Mouse (Mus musculus) midbrain, embryonic 16.5 days (tissue): Measurements from ENCODE around the gene Gab1. TPM values are rescaled to one million over a fixed set of nuclear protein-coding genes. Genes with fewer than 3 reads are reported as not detected.

Experiments used
- ATAC-seq: fragments of 200-750 bp; cut with Nextera tagmentation; 2 replicates; pipeline ENCODE4 v1.8.0; 2017; ENCODE audit warnings: moderate TSS enrichment
- H3K27ac ChIP-seq: fragments of 300-500 bp; sonication (generic); 2 replicates; pipeline ENCODE4 v1.5.1; 2014; ENCODE audit warnings: mild to moderate bottlenecking, low read length, mixed read lengths
- H3K27me3 ChIP-seq: fragments of 300-500 bp; sonication (generic); 2 replicates; pipeline ENCODE4 v1.6.1; 2014; ENCODE audit warnings: low read depth, low read length, mixed read lengths; ENCODE audit not compliant: control insufficient read depth, insufficient read depth
- H3K36me3 ChIP-seq: fragments of 300-500 bp; sonication (generic); 2 replicates; pipeline ENCODE4 v1.6.1; 2014; ENCODE audit warnings: mild to moderate bottlenecking, low read length, moderate library complexity, mixed read lengths; ENCODE audit not compliant: control insufficient read depth, insufficient read depth
- H3K4me1 ChIP-seq: fragments of 300-500 bp; sonication (generic); 2 replicates; pipeline ENCODE4 v1.6.1; 2014; ENCODE audit warnings: mild to moderate bottlenecking, low read length, mixed read lengths; ENCODE audit not compliant: control insufficient read depth, insufficient read depth
- H3K4me2 ChIP-seq: fragments of 300-500 bp; sonication (generic); 2 replicates; pipeline ENCODE4 v1.6.1; 2014; ENCODE audit warnings: mild to moderate bottlenecking, low read length, mixed read lengths
- H3K4me3 ChIP-seq: fragments of 300-500 bp; sonication (generic); 2 replicates; pipeline ENCODE4 v1.5.1; 2014; ENCODE audit warnings: low read depth, mild to moderate bottlenecking, low read length, moderate library complexity, mixed read lengths
- H3K9ac ChIP-seq: fragments of 300-500 bp; sonication (generic); 2 replicates; pipeline ENCODE4 v1.6.1; 2014; ENCODE audit warnings: low read depth, low read length, mixed read lengths
- H3K9me3 ChIP-seq: fragments of 300-500 bp; sonication (generic); replicated peaks from 2 replicates; pipeline ENCODE4 v1.6.1; 2014; ENCODE audit warnings: mild to moderate bottlenecking, low read length, mixed read lengths; ENCODE audit not compliant: control insufficient read depth, poor library complexity, severe bottlenecking
- WGBS: fragments of 180-500 bp; shearing (Covaris S2); extraction: QIAGEN DNeasy Blood & Tissue Kit; methylation state at CpG from one replicate; pipeline ENCODE4 v1.1.7; 2014; 5-methylcytosine and 5-hydroxymethylcytosine counted together
- polyA plus RNA-seq: library from polyadenylated mRNA; unstranded; fragments of >200 nt; fragmentation: Nextera tagmentation; extraction: Ambion mirVana; gene quantifications from 2 replicates; pipeline ENCODE4 v1.2.1, GENCODE M21; 2015

The Gab1 gene
- polyA plus RNA-seq, 1 experiment from 2014 or later: 7.6 TPM

DNA sequence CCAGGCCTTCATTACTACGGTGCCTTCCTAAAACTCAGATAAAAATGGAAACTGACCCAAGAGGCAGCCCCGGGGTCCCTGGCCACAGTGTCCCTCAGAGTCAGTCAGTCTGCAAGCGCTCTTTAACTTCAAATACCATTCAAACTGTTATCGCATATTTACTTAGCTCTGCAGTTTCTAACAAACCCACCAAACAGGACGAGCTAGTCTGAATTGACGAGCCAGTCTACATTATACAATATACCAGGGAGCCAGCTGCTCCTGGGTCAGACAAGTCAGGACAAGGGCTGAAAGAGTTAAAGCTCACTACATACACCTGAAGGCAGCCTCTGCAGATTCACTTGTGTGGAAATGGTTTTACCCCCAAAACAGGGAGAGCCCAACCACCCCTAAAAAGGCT, 27.1 kb downstream of the Gab1 start:
- Histone ChIP-seq H3K36me3 (no peaks in the 10 kb centered on the region), H3K9ac (no peak overlapping the region), H3K27ac (no peak overlapping the region), H3K4me3 (no peak overlapping the region), H3K4me1 (peaks cover 4% of the 10 kb centered on the region; the same call in 1 of the 2 replicates), H3K27me3 (no peaks in the 10 kb centered on the region), H3K9me3 (no peaks in the 10 kb centered on the region), H3K4me2 (no peak overlapping the region)
- no peak for ATAC-seq
- WGBS: 76% methylated on average over 6 of the region's 6 CpGs

DNA sequence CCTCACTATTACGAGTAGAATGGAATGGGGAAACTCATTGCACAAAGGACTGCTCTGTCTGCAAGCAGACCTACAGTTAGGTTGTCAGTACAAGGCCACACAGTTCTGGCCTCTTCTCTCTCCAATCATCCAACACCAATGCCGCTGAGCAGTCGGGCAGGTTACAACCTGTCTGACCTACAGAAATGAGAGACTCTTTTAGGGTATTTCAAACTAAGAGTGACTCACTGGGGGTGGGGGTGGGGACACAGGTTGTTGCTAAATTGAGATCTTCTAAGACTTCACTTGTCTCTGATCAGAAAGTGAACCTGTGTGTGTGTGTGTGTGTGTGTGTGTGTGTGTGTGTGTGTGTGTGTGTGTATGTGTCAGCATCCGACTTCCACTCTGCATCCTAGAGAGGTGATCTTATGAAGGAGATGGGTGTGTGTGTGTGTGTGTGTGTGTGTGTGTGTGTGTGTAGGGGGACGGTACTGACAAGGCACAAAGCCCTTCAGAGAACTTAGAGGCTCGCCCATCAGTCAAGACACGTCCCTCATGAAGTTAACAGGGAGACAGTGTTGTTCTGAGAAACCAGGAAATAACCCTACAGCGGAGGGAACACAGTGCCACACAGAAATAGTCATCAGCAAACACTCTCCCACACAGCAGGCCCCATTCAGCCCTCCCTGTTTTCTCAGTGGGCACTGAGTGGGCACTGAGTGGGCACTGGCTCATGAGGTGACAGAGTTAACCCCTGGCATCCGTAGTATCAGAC, 27.7 kb downstream of the Gab1 start:
- ATAC-seq: no peak
- H3K4me1 ChIP-seq: peaks cover 4% of the 10 kb centered on the region; the same call in 1 of the 2 replicates
- no peaks in the 10 kb centered on the region for H3K9me3 ChIP-seq
- 86% methylated on average over 9 of the region's 9 CpGs for WGBS
- H3K9ac ChIP-seq: no peak overlapping the region
- H3K4me3 ChIP-seq: no peak overlapping the region
- no peaks in the 10 kb centered on the region for H3K27me3 ChIP-seq
- no peaks in the 10 kb centered on the region for H3K36me3 ChIP-seq
- no peak overlapping the region for H3K27ac ChIP-seq
- H3K4me2 ChIP-seq: no peak overlapping the region

DNA sequence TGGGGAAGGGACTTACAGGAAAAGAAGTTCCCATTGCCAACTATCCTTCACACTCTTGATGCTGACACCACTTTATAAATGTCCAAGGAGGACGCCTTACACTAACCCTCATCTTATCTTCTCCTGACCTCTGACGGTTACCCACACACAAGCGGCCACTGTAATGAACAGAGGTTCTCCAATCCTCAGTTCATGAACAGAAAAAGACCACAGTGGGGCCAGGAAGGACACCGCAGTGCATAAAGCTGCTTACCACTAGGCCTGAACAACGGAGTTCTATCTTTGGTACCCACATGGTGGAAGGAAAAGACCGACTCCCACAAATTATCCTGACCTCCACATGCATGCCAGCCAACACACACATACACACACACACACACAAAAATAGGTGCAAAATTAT, 28.7 kb downstream of the Gab1 start:
- 91% methylated on average over 6 of the region's 6 CpGs for WGBS
- H3K4me3 ChIP-seq: no peak overlapping the region
- H3K27me3 ChIP-seq: no peaks in the 10 kb centered on the region
- no peaks in the 10 kb centered on the region for H3K9me3 ChIP-seq
- no peak overlapping the region for H3K27ac ChIP-seq
- no peak overlapping the region for H3K9ac ChIP-seq
- H3K4me1 ChIP-seq: peaks cover 4% of the 10 kb centered on the region; the same call in 1 of the 2 replicates
- ATAC-seq: no peak
- H3K4me2 ChIP-seq: no peak overlapping the region
- no peaks in the 10 kb centered on the region for H3K36me3 ChIP-seq

DNA sequence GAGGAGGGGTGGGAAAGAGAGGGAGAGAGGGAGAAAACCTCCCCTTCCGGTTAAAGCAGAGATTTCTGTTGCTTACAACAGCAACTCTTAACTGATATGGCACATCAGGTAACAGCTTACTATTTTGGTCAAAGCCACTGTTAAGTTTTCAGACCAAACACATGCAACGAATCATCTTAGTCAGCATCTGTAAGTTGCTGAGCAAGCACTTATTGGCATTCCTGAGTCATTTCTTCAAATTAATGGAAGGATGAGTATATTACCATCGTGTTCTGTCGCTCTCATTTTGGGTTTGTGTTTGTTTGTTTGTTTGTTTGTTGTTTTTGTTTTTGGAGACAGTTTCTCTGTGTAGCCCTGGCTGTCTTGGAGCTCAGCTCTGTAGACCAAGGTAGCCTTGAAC, 30.3 kb downstream of the Gab1 start:
- peaks cover 4% of the 10 kb centered on the region; the same call in 1 of the 2 replicates for H3K4me1 ChIP-seq
- H3K4me3 ChIP-seq: no peak overlapping the region
- WGBS: 94% methylated on average over 4 of the region's 4 CpGs
- H3K36me3 ChIP-seq: no peaks in the 10 kb centered on the region
- no peaks in the 10 kb centered on the region for H3K27me3 ChIP-seq
- no peak overlapping the region for H3K9ac ChIP-seq
- no peak overlapping the region for H3K4me2 ChIP-seq
- no peak for ATAC-seq
- H3K27ac ChIP-seq: no peak overlapping the region
- H3K9me3 ChIP-seq: no peaks in the 10 kb centered on the region

DNA sequence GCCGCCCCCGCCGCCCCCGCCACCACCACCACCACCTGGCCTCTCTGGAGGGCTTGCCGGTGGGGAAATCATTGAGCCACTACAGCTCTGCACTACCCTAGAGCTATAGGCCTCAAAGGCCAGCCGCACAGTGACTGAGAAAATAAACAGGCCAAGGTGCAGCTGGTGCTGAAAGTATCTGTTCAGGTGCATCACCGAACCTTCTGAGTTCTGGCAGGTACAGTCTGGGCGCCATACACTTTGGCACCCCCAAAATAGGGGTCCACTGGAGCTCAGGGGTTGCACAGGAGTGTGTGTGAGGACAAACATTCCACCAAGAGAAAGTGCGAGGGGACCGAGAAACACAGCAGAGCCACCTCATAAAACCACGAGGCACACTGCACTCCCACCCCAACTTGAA, 31.7 kb downstream of the Gab1 start:
- peaks cover 4% of the 10 kb centered on the region; the same call in 1 of the 2 replicates for H3K4me1 ChIP-seq
- H3K36me3 ChIP-seq: no peaks in the 10 kb centered on the region
- no peaks in the 10 kb centered on the region for H3K9me3 ChIP-seq
- no peak overlapping the region for H3K4me2 ChIP-seq
- H3K9ac ChIP-seq: no peak overlapping the region
- 82% methylated on average over 11 of the region's 11 CpGs for WGBS
- no peak for ATAC-seq
- no peak overlapping the region for H3K27ac ChIP-seq
- H3K27me3 ChIP-seq: no peaks in the 10 kb centered on the region
- no peak overlapping the region for H3K4me3 ChIP-seq

DNA sequence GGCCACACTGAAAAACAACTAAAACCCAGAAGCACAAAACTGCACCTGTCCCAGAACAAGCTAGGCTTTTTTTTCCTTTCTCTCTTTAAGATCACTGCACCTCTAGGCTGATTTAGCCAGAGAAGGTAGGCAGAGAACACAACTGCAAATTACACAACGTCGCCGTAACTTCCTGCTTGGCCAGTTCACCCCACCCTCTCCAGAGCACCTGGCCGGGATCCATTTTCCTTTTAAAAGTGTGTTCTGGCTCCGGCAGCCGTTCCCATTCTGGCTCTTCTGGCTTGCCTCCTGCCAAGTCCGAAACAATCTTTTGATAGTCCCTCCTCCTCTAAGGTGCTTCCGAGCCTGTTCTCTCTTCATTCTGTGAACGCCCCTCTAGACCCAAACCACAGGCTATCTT, 32.4 kb downstream of the Gab1 start:
- 72% methylated on average over 9 of the region's 9 CpGs for WGBS

DNA sequence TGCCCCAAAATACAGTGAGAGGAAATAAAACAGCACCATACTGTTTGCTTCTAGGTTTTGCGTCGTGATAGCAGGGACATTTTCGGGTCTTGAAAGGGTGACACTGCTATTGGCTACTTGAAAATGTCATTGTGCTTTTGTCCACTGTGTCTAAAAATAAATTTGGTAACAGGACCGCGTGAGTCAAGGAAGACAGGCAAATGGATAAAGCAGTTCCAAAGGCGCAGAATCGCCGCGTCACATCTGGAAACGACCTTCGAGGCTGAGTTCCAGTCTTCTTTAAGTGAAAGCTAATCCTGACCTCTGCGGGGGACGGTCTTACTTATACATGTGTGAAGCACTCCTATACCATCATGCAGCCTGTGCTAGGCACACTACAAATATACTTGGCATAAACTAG, 35.0 kb downstream of the Gab1 start:
- Histone ChIP-seq H3K9ac (no peak overlapping the region), H3K4me3 (no peak overlapping the region), H3K27me3 (no peaks in the 10 kb centered on the region), H3K36me3 (no peaks in the 10 kb centered on the region), H3K27ac (no peak overlapping the region), H3K9me3 (no peaks in the 10 kb centered on the region), H3K4me1 (no peaks in the 10 kb centered on the region), H3K4me2 (no peak overlapping the region)
- WGBS: 89% methylated on average over 13 of the region's 13 CpGs
- no peak for ATAC-seq

More for the DNA sequence above, 32.4 kb downstream of the Gab1 start:
- ATAC-seq: no peak
- no peak overlapping the region for H3K27ac ChIP-seq
- H3K9ac ChIP-seq: no peak overlapping the region
- no peaks in the 10 kb centered on the region for H3K9me3 ChIP-seq
- H3K4me1 ChIP-seq: no peaks in the 10 kb centered on the region
- no peaks in the 10 kb centered on the region for H3K27me3 ChIP-seq
- no peaks in the 10 kb centered on the region for H3K36me3 ChIP-seq
- no peak overlapping the region for H3K4me3 ChIP-seq
- H3K4me2 ChIP-seq: no peak overlapping the region

DNA sequence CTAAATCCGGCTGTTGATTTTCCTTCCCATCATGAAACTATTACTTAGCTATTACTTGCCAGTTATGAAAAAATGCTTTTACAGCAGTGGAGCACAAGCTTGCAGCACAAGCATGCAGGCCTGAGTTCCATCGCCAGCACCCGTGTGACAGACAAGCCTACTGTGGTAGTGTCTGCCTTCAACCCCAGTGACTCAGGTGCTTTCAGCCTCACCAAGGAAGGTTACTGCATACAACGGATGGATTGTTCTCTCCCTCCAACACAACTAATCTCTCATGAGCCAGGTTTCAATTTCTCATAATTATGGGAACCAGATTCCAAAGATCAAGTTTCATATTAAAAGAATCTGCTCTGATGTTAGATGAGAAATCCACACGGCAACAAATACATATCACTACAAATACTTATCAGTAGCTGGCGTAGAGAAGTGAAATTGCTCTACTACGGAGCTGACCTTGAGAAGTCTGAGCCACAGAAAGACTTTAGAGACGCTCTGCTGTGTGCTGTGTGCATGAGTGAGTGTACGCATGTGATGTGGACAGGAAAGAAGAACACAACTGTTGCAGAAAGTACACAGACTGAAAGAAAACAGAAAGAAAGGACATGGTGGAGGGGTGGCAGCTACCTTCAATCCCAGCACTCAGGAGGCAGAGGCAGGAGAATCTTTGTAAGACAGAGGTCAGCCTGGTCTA, 36.4 kb downstream of the Gab1 start:
- Histone ChIP-seq H3K4me1 (no peaks in the 10 kb centered on the region), H3K4me3 (no peak overlapping the region), H3K9me3 (no peaks in the 10 kb centered on the region), H3K27me3 (no peaks in the 10 kb centered on the region), H3K27ac (no peak overlapping the region), H3K4me2 (no peak overlapping the region), H3K9ac (no peak overlapping the region), H3K36me3 (no peaks in the 10 kb centered on the region)
- no peak for ATAC-seq
- WGBS: 91% methylated on average over 9 of the region's 9 CpGs

DNA sequence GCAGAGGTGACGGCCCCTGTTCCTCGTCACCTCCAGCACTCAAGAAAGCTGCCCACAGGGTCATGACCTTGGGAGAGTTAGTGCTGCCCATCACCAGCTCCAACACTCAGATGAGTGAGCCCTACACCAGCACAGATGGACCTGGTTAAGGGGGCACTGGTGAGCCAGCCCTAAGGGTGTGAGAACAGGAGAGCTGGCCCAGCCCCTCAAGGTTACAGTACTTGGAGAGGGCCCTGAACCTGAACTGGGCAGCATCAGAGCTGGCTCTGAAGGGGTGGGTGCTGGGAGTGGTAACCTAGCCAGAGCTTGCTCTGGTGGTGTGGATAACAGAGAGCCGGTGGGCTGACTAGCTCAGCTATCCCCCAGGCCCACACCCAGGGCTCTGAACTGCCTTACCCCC, 37.8 kb downstream of the Gab1 start:
- ATAC-seq: no peak
- Histone ChIP-seq H3K4me3 (no peak overlapping the region), H3K27me3 (no peaks in the 10 kb centered on the region), H3K4me2 (no peak overlapping the region), H3K9me3 (no peaks in the 10 kb centered on the region), H3K9ac (no peak overlapping the region), H3K4me1 (no peaks in the 10 kb centered on the region), H3K36me3 (no peaks in the 10 kb centered on the region), H3K27ac (no peak overlapping the region)
- WGBS: 92% methylated on average over 3 of the region's 3 CpGs
